Mouse (Mus musculus): ENCODE measurements around the gene Ano6. TPM values are rescaled to one million over a fixed set of nuclear protein-coding genes. Genes with fewer than 3 reads are reported as not detected.

Gene Ano6
- polyA plus RNA-seq, 1 experiment, result 104 TPM

DNA sequence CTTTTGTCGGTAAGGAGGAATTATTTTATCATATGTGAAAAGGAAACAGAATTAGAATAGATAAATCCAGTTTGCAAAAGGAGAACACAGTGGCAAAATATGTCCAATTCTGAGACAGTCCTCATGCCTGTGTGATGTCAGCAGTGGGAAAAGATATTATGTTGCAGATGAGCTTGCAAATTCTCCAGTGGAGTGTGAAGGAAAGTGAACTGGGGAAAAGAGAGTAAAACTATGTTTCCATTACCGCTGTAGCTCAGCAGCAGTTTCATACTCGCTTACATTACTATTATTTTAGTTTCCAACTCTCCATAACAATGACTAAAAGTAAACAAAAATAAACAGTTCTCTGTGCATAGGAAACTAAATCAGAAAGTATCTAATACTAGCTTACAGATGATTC lies 229.8 kb downstream of the Ano6 start:
- no peaks in the 10 kb centered on the region for H3K4me1 ChIP-seq (replicated peaks; ENCODE audit: control insufficient read depth, insufficient read depth, low read length)
- H3K27me3 ChIP-seq (ENCODE audit: control insufficient read depth, insufficient read depth, low read length), result no peaks in the 10 kb centered on the region
- no peak overlapping the region for H3K4me3 ChIP-seq (ENCODE audit: control insufficient read depth, insufficient read depth, low read length)
- no peaks in the 10 kb centered on the region for H3K36me3 ChIP-seq (ENCODE audit: control insufficient read depth, insufficient read depth, low read length)
- H3K27ac ChIP-seq (ENCODE audit: control insufficient read depth, insufficient read depth, low read length), result no peak overlapping the region
- 94% methylated on average over 3 of the region's 3 CpGs for WGBS
- no peak for TF ChIP-seq CTCF (IDR thresholded peaks at IDR 0.05; ENCODE audit: borderline replicate concordance, control insufficient read depth, extremely low read depth, insufficient read depth, low read length, poor library complexity)
- TF ChIP-seq POLR2A (IDR thresholded peaks at IDR 0.05; ENCODE audit: control insufficient read depth, extremely low read depth, insufficient read depth, low read length, poor library complexity), result no peak
- no peak for DNase-seq

GRCm38 (mm10) chr15:96021506-96021905 lies 230.9 kb downstream of the Ano6 start:
- Histone ChIP-seq H3K36me3 (ENCODE audit: control insufficient read depth, insufficient read depth, low read length) (no peaks in the 10 kb centered on the region), H3K27me3 (ENCODE audit: control insufficient read depth, insufficient read depth, low read length) (no peaks in the 10 kb centered on the region), H3K4me3 (ENCODE audit: control insufficient read depth, insufficient read depth, low read length) (no peak overlapping the region), H3K4me1 (replicated peaks; ENCODE audit: control insufficient read depth, insufficient read depth, low read length) (no peaks in the 10 kb centered on the region), H3K27ac (ENCODE audit: control insufficient read depth, insufficient read depth, low read length) (no peak overlapping the region)
- WGBS, result 80% methylated on average over 10 of the region's 10 CpGs
- DNase-seq, result no peak
- TF ChIP-seq CTCF (IDR thresholded peaks at IDR 0.05; ENCODE audit: borderline replicate concordance, control insufficient read depth, extremely low read depth, insufficient read depth, low read length, poor library complexity), result no peak
- no peak for TF ChIP-seq POLR2A (IDR thresholded peaks at IDR 0.05; ENCODE audit: control insufficient read depth, extremely low read depth, insufficient read depth, low read length, poor library complexity)

Other genes starting within 250 kb of the Ano6 start
- gene Dbx2, start 134.9 kb upstream of the Ano6 start, polyA plus RNA-seq (2012; rRNA removed), result 0.19 and 0.28 TPM in 2 replicates

Data from thymus, adult 2 months (tissue).